Mouse (Mus musculus): ENCODE results near the gene Dock10.

Dock10 gene

GRCm38 (mm10) chr1:80613395-80614011 lies 144.8 kb downstream of the Dock10 start:
- DNase-seq (ENCODE audit: low read depth), result peak; percentile 25

GRCm38 (mm10) chr1:80607546-80607945 lies 150.8 kb downstream of the Dock10 start:
- peak; percentile 38 for DNase-seq (ENCODE audit: low read depth)

GRCm38 (mm10) chr1:80606131-80606754 lies 152.1 kb downstream of the Dock10 start:
- DNase-seq (ENCODE audit: low read depth), result peak; percentile 93

- no peak for DNase-seq (ENCODE audit: low read depth)
Measured at GRCm38 (mm10) chr1:80604332-80604731, 154.0 kb downstream of the Dock10 start.

- peak; percentile 61 for DNase-seq (ENCODE audit: low read depth)
Measured at GRCm38 (mm10) chr1:80603081-80603480, 155.2 kb downstream of the Dock10 start.

- no peak for DNase-seq (ENCODE audit: low read depth)
Measured at GRCm38 (mm10) chr1:80583281-80583680, 175.0 kb downstream of the Dock10 start.

GRCm38 (mm10) chr1:80582186-80582585 lies 176.1 kb downstream of the Dock10 start:
- DNase-seq (ENCODE audit: low read depth), result no peak

GRCm38 (mm10) chr1:80576898-80577297 lies 181.4 kb downstream of the Dock10 start:
- DNase-seq (ENCODE audit: low read depth), result peak; percentile 34

- peak; percentile 74 for DNase-seq (ENCODE audit: low read depth)
Measured at GRCm38 (mm10) chr1:80556446-80556845, 201.9 kb downstream of the Dock10 start.

GRCm38 (mm10) chr1:80541522-80541921 lies 216.8 kb downstream of the Dock10 start:
- no peak for DNase-seq (ENCODE audit: low read depth)

GRCm38 (mm10) chr1:80522197-80522596 lies 236.1 kb downstream of the Dock10 start:
- no peak for DNase-seq (ENCODE audit: low read depth)

- no peak for DNase-seq (ENCODE audit: low read depth)
Measured at GRCm38 (mm10) chr1:80520456-80520855, 237.9 kb downstream of the Dock10 start.

- no peak for DNase-seq (ENCODE audit: low read depth)
Measured at GRCm38 (mm10) chr1:80519893-80520292, 238.4 kb downstream of the Dock10 start.

GRCm38 (mm10) chr1:80515836-80516235 lies 242.5 kb downstream of the Dock10 start:
- DNase-seq (ENCODE audit: low read depth), result peak; percentile 40

- DNase-seq (ENCODE audit: low read depth), result peak; percentile 72
Measured at GRCm38 (mm10) chr1:80512210-80512948, 245.9 kb downstream of the Dock10 start.

GRCm38 (mm10) chr1:80504757-80505156 lies 253.6 kb downstream of the Dock10 start:
- DNase-seq (ENCODE audit: low read depth), result peak; percentile 49

- DNase-seq (ENCODE audit: low read depth), result no peak
Measured at GRCm38 (mm10) chr1:80504081-80504480, 254.2 kb downstream of the Dock10 start.

GRCm38 (mm10) chr1:80502456-80503165 lies 255.7 kb downstream of the Dock10 start:
- DNase-seq (ENCODE audit: low read depth), result no peak

GRCm38 (mm10) chr1:80499264-80499663 lies 259.1 kb downstream of the Dock10 start:
- no peak for DNase-seq (ENCODE audit: low read depth)

GRCm38 (mm10) chr1:80496360-80496759 lies 262.0 kb downstream of the Dock10 start:
- no peak for DNase-seq (ENCODE audit: low read depth)

- no peak for DNase-seq (ENCODE audit: low read depth)
Measured at GRCm38 (mm10) chr1:80483419-80483818, 274.9 kb downstream of the Dock10 start.

- no peak for DNase-seq (ENCODE audit: low read depth)
Measured at GRCm38 (mm10) chr1:80474942-80475341, 283.4 kb downstream of the Dock10 start.

Data from 416B (cell line).